Mouse (Mus musculus): ENCODE measurements at regions not wholly inside any gene's neighbourhood (a gene's known extent, or its start where the extent isn't known, plus 50 kb on each side); places are given as distances from the start of the nearest gene placed in this dataset.
"Not testable (repeated sequence)": the region's sequence is repeated elsewhere in the genome, so short reads cannot be mapped to it uniquely, and the experiment has no call there.

DNA sequence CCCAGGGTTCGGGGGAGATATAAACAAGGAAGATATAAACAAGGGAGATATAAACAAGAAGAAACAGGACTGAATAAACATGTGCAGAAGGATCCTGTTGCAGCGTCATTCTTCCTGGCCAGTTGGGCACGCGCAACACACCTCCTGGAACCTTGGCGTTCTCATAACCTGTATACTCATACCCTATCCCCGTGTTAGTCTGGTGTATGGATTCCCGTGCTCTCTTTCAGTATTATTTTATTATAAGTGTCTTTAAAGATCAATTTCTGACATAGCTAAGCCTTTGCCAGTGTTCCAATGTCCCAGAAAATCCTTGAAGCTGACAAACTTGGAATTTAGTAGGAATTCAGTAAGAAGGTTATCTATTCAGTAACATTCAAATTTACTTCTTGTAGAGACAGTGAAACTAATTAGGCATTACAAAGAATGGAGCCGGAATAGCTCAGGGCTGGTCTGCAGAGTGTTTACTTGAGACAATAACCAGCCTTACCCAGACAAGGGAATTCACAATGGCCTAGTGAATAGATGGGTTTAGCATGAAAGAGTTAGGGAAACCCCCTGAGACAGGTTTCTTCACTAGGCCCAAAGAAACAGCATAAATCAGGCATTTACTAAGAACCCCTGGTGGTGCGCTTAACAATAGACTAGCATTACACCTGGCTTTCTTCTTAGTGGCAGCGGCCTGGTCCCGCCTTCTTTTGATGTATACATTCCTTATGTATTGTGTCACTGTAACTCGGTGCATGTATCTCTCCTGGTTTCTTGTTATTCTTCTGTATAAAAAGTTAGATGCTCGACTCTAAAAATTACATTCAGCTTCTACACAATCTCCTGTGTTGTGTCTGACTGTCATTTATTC, 458.4 kb downstream of the Epm2a start:
- DNase-seq = not testable (repeated sequence)

DNA sequence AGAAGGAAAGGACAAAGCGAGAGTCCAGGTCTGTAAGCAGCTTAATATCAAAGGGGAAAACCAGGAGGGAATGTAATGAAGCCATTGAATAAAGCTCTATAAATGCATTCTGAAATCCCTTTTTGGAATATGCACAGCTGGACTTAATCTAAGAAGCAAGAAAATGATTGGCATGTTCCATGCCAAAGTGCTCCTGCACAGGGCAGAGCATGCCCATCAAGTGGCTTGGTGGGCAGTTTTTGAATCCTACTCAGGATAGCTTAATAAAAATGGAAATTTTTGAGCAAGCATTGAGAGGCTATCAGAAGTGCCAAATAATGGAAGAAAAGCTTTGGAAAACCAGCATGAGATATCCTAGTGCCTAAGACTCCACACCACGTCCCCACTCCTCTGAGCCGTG, 466.1 kb downstream of the Epm2a start:
- no peak for DNase-seq

DNA sequence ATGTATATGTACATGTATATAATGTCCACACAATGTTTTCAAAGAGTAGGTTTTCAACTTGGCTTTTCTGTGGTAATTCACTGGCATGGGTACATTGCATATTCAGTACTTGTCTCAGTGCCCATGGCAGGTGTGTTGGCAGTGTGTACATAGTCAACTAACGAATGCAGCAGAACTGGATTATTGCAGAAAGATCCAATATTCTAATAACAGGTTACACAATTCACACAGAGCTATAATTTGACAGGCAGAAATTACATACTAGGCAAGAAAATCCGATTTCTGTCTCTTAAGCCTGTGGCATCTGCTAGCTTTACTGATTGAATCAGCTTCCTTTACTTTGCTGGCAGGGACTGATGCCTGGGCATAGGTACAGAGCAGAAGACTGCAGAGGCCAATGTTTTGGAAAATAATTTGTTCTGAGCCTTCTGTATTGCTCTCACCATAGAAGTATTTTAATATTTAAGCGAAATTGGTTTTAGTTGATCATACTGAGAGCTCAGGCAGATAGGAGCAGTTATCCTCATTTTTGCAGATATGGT, 479.3 kb downstream of the Epm2a start:
- no peak for DNase-seq

GRCm38 (mm10) chr10:11841094-11841493, 497.9 kb downstream of the Epm2a start:
- DNase-seq = no peak

GRCm38 (mm10) chr10:11841494-11841893, 498.3 kb downstream of the Epm2a start:
- DNase-seq = no peak

DNA sequence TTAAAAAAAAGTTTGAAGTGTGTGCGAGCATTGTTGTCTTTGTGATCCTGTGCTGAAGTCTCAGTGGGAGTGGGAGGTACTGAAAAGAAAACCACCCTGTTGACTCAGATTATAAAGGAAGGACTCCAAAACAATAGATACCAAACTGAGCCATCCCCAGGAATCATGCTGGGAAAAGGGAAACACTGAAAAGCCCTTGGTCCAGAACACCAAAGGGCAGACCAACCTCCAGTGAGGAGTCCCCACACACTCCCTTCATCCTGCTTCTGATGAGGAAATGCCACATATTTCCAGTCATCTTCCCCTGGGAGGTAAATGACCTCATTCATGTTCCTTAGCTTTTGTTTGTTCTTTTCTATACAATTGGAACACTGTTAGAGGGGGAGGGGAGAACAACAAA, 502.9 kb downstream of the Epm2a start:
- no peak for DNase-seq

DNA sequence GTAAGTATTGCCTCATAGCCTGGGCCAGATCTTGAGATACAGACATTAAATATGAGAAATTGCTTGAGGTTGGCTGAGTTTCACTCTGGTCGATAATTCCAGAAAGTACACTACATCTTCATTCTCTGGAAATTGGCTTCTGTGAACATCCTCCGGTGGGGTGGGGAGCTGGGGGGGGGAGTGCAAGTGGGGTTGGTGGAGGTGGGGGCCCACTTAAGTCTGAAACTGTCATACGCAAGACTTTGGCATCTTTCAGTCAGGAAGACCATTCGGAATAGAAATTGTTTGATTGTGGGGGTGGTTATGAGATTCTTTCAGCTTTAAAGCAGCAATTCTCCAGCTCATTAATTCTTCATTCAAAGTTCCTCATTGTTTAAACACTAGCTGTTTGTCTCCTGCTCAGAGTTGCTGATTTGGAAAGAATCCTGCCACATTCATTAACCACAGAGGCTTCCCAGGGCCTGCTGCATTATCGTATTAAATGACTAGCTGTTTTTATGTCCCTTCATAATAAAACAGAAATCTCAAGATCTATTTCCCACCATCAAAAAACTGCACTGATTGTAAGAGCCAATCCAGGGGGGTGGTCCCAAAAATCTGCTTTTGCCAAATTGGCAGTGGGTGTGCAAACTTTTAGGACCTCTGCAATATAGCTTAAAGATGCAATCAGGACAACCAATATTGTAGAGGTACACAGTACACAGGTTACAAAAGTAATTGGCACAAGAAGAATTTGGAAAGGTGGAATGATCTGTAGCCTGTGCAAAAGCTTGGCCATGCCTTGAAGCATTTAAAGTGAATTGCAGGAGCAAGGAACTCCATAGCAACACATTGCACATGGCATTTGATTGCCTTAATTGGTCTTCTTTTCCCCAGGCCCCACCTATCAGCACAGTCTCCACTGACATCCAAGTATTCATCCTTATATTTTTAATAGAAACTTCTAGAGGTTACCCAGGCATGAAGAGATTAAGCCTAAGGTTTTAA, 532.2 kb downstream of the Epm2a start:
- DNase-seq = no peak

DNA sequence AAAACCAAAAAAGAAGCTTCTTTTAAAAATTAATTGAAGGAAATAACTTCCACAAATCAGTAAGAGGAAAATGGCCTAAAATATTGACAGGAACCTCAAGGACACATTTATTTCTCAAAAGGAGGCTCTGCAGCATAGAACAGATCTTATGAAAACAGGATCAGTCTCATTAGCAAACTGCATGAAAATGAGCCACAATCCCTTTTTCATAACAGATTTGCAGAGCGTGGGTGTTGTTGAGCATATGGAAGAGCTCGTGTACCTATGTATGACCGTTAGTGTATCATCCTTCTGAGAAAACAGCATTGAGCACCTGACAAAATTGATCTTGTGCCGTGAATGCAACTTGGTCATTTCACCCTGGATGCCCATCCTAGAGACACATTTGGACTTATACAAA, 543.0 kb downstream of the Epm2a start:
- DNase-seq = no peak

DNA sequence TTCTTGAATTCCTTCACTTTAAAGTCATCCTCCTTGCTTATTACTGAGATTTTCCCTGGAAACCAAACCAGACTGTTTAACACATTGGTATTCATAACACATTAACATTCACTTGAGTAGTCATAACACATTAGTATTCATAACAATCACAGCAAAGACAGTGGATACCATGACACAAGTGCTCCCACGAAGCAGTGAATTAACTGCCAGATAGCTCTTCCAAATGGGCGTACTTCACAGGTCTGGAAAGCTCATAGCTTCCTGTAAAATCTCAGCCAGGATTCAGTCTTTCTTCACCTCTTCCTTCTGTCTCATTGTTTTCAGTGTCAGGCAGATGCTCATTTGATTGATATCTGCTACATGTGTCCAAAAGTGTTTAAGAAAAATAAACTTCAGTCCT, 545.7 kb downstream of the Epm2a start:
- DNase-seq = no peak

DNA sequence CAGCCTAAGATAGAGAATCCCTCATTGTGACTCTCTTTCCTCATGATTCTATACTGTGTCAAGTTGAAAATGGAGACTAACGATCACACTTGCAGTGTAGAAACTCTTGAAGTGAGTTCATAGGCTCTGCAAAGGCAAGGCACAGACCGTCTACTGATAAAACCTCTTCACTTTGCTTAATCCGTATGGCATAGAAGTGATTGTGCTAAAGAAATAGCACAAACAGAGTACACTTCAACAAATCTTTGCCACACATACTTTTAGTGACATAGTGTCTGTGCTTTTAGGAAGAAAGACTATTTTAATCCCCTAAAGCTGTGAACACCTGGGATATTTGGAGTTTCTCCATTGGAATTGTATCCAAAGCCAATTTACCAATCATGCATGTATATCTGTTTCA, 578.9 kb downstream of the Epm2a start:
- no peak for DNase-seq

GRCm38 (mm10) chr10:11938164-11938563, 595.0 kb downstream of the Epm2a start:
- DNase-seq = no peak

- no peak for DNase-seq
Measured at GRCm38 (mm10) chr10:11942772-11943171, 599.6 kb downstream of the Epm2a start.

DNA sequence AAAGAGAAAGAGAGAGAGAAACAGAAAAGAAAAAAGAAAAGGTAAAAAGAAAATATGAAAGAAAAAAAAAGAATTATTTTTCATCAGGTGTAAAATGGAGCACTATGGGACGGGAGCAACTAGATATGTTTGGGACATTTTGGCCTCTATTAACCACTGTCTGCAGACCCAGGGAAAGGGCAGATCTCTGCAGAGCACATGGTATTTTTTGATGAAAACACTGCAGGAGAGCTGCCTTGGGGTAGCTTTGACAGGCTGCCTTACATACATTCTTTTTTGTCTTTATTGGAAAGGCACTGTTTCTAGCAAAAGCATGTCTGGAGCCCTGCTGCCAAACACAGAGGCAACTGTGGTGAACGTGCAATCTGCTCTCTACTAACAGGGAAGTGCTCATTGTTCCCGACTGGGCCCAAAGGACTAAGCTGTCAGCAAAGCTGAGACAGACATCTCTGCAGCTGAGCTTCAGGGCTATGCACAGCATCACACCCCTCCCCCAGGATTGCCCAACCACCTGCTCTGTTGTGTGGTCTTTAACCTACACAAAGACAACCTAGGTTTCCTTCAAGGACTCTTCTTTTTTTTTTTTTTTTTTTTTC, 617.2 kb downstream of the Epm2a start:
- DNase-seq = no peak

DNA sequence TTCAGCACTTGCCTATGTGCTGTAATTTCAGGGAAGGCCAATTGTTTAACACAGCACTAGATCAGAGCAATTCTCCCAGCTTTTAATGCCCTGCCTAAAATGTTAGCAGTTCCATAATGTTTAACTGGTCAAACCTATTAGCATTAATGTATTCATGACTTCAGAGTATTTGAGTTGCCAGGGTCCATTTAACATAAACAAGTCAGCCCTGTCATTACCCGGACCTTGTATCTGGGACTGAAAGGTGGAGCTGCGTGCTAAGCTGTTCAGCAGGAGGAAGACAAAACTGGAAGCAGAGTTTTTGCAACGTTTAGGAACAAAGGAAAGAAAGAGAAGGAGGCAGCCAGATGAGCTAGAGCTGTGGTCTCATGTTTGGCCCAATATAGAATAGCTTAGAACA, 661.8 kb downstream of the Epm2a start:
- no peak for DNase-seq

DNA sequence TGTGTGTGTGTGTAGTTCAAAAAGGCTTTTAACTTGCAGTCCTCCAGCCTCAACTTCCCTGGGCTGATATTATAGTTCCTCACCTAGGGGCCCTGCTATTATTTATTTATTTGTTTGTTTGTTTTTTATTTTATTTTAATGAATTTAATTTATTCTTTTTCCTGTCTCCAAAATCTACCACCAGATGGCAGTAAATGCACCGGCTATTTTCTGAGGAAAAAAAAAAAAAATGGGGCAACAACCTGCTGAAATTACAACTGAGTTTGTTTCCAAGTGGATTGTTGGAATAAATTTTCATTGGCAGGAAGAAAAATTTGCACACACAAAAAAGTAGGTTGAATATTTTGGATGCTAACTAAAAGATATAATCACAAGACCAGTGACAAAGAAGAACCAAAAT, 662.7 kb downstream of the Epm2a start:
- DNase-seq = no peak

GRCm38 (mm10) chr10:12017286-12017685, 674.1 kb downstream of the Epm2a start:
- no peak for DNase-seq

- DNase-seq = no peak
Measured at GRCm38 (mm10) chr10:12018281-12018680, 675.1 kb downstream of the Epm2a start.

- peak; percentile 37 for DNase-seq
Measured at GRCm38 (mm10) chr10:12019159-12019779, 676.1 kb downstream of the Epm2a start.

- no peak for DNase-seq
Measured at GRCm38 (mm10) chr10:12020576-12020975, 677.4 kb downstream of the Epm2a start.

- no peak for DNase-seq
Measured at GRCm38 (mm10) chr10:12035159-12035558, 692.0 kb downstream of the Epm2a start.

DNA sequence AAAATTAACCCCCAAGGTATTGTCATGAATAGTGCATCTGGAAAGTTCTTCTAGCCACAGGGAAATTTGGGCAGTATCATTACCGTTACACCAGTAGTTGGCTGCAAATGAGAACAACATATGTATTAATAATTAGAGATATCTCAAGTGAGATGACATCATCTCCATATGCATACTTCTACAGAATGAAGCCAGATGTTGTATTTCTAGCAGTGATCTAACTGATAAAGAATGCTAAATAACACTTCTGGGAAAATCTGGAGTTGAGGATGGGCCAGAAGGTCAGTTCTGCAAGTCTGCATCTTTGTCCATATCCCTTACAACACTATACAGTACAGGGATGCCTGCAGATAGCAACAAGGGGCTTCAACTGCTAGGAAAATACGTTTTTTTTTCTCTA, 702.7 kb downstream of the Epm2a start:
- no peak for DNase-seq

DNA sequence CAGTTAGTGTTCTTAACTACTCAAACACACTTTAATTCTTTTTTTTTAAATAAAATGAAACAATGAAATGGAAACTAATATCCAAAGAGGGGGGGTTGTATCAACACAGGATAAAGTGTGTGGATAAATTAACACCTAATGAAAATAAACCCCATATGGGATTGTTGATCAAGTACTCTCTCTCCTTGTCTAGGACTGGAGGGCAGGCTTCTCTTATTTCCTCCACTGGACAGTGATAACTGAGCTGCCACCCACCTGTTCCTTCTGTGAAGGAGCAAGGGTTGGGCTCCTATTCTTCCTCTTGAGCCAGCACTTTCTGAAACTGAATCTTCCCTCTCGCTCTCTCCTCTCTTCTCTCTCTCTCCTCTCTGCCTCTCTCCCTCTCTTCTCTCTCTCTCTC, 716.5 kb downstream of the Epm2a start:
- DNase-seq = no peak
